Mouse (Mus musculus): Measurements from ENCODE around the gene Rdh16. TPM values are rescaled to one million over a fixed set of nuclear protein-coding genes. Genes with fewer than 3 reads are reported as not detected.

The Rdh16 gene
- polyA plus RNA-seq, 1 experiment: 0.04 TPM

- TF ChIP-seq CTCF (IDR thresholded peaks at IDR 0.05; ENCODE audit: insufficient read depth, low read length) (no peak), POLR2A (IDR thresholded peaks at IDR 0.05; ENCODE audit: borderline replicate concordance, extremely low read depth, low read depth, low read length) (no peak)
- no peak for DNase-seq
These were observed 64.0 kb downstream of the Rdh16 start for GRCm38 (mm10) chr10:127864931-127865330.

GRCm38 (mm10) chr10:127866232-127866631 lies 65.3 kb downstream of the Rdh16 start, which contains the start of gene Rdh16f2:
Rdh16f2 (plus strand) TSS chr10:127866474.
- DNase-seq: no peak
- Histone ChIP-seq H3K4me3 (replicated peaks; ENCODE audit: extremely low read depth, low read depth, low read length) (no peak within 1 kb of the TSS), H3K4me1 (ENCODE audit: control insufficient read depth, insufficient read depth, low read length) (no peaks in the 10 kb centered on the region)
- no peak for TF ChIP-seq CTCF (IDR thresholded peaks at IDR 0.05; ENCODE audit: insufficient read depth, low read length)
- no peak for TF ChIP-seq POLR2A (IDR thresholded peaks at IDR 0.05; ENCODE audit: borderline replicate concordance, extremely low read depth, low read depth, low read length)
- whole genome bisulfite sequencing: 89% methylated on average over 3 of the region's 3 CpGs

More at GRCm38 (mm10) chr10:127864931-127865330, 64.0 kb downstream of the Rdh16 start:
- no peaks in the 10 kb centered on the region for H3K4me1 ChIP-seq (ENCODE audit: control insufficient read depth, insufficient read depth, low read length)
- no peak overlapping the region for H3K4me3 ChIP-seq (replicated peaks; ENCODE audit: extremely low read depth, low read depth, low read length)

- TF ChIP-seq CTCF (IDR thresholded peaks at IDR 0.05; ENCODE audit: insufficient read depth, low read length) (no peak), POLR2A (IDR thresholded peaks at IDR 0.05; ENCODE audit: borderline replicate concordance, extremely low read depth, low read depth, low read length) (no peak)
- H3K4me3 ChIP-seq (replicated peaks; ENCODE audit: extremely low read depth, low read depth, low read length): no peak overlapping the region
- DNase-seq: no peak
- WGBS: 74% methylated on average over 4 of the region's 4 CpGs
- peaks cover under 1% of the 10 kb centered on the region; the same call in 1 of the 2 replicates for H3K4me1 ChIP-seq (ENCODE audit: control insufficient read depth, insufficient read depth, low read length)
These were observed 71.5 kb downstream of the Rdh16 start for GRCm38 (mm10) chr10:127872484-127872883.

GRCm38 (mm10) chr10:127877681-127878080 lies 76.7 kb downstream of the Rdh16 start:
- Histone ChIP-seq H3K4me3 (replicated peaks; ENCODE audit: extremely low read depth, low read depth, low read length) (no peak overlapping the region), H3K4me1 (ENCODE audit: control insufficient read depth, insufficient read depth, low read length) (peaks cover 7% of the 10 kb centered on the region; the same call in 1 of the 2 replicates)
- peak; percentile 10 for DNase-seq
- no peak for TF ChIP-seq CTCF (IDR thresholded peaks at IDR 0.05; ENCODE audit: insufficient read depth, low read length)
- TF ChIP-seq POLR2A (IDR thresholded peaks at IDR 0.05; ENCODE audit: borderline replicate concordance, extremely low read depth, low read depth, low read length): no peak
- 39% methylated on average over 2 of the region's 2 CpGs for WGBS

GRCm38 (mm10) chr10:127878262-127879057 lies 77.5 kb downstream of the Rdh16 start:
- TF ChIP-seq CTCF (IDR thresholded peaks at IDR 0.05; ENCODE audit: insufficient read depth, low read length): no peak
- Histone ChIP-seq H3K4me3 (replicated peaks; ENCODE audit: extremely low read depth, low read depth, low read length) (no peak overlapping the region), H3K4me1 (ENCODE audit: control insufficient read depth, insufficient read depth, low read length) (peaks cover 7% of the 10 kb centered on the region; the same call in 1 of the 2 replicates)
- DNase-seq: no peak
- 43% methylated on average over 3 of the region's 3 CpGs for WGBS

- 81% methylated on average over 3 of the region's 3 CpGs for WGBS
- TF ChIP-seq CTCF (IDR thresholded peaks at IDR 0.05; ENCODE audit: insufficient read depth, low read length) (no peak), POLR2A (IDR thresholded peaks at IDR 0.05; ENCODE audit: borderline replicate concordance, extremely low read depth, low read depth, low read length) (no peak)
- Histone ChIP-seq H3K4me3 (replicated peaks; ENCODE audit: extremely low read depth, low read depth, low read length) (no peak overlapping the region), H3K4me1 (ENCODE audit: control insufficient read depth, insufficient read depth, low read length) (peaks cover 7% of the 10 kb centered on the region; the same call in 1 of the 2 replicates)
- no peak for DNase-seq
These were observed 78.3 kb downstream of the Rdh16 start for GRCm38 (mm10) chr10:127879155-127879688.

- 81% methylated on average over 4 of the region's 4 CpGs for WGBS
- H3K4me3 ChIP-seq (replicated peaks; ENCODE audit: extremely low read depth, low read depth, low read length): no peak overlapping the region
- H3K4me1 ChIP-seq (ENCODE audit: control insufficient read depth, insufficient read depth, low read length): peaks cover 7% of the 10 kb centered on the region; the same call in 1 of the 2 replicates
- no peak for TF ChIP-seq POLR2A (IDR thresholded peaks at IDR 0.05; ENCODE audit: borderline replicate concordance, extremely low read depth, low read depth, low read length)
- TF ChIP-seq CTCF (IDR thresholded peaks at IDR 0.05; ENCODE audit: insufficient read depth, low read length): no peak
- no peak for DNase-seq
These were observed 80.1 kb downstream of the Rdh16 start for GRCm38 (mm10) chr10:127881041-127881440.

- 57% methylated on average over 1 of the region's 1 CpGs for WGBS
- TF ChIP-seq CTCF (IDR thresholded peaks at IDR 0.05; ENCODE audit: insufficient read depth, low read length) (no peak), POLR2A (IDR thresholded peaks at IDR 0.05; ENCODE audit: borderline replicate concordance, extremely low read depth, low read depth, low read length) (no peak)
- no peaks in the 10 kb centered on the region for H3K4me1 ChIP-seq (ENCODE audit: control insufficient read depth, insufficient read depth, low read length)
- DNase-seq: no peak
- H3K4me3 ChIP-seq (replicated peaks; ENCODE audit: extremely low read depth, low read depth, low read length): no peak overlapping the region
These were observed 85.6 kb downstream of the Rdh16 start for GRCm38 (mm10) chr10:127886551-127886950.

- 80% methylated on average over 4 of the region's 4 CpGs for WGBS
- no peak for DNase-seq
These were observed 86.0 kb downstream of the Rdh16 start for GRCm38 (mm10) chr10:127886971-127887370.

GRCm38 (mm10) chr10:127888605-127889004 lies 87.7 kb downstream of the Rdh16 start, which contains the start of gene Rdh7:
Rdh7 (minus strand) TSS chr10:127888817.
- Histone ChIP-seq H3K4me1 (ENCODE audit: control insufficient read depth, insufficient read depth, low read length) (peaks cover 1% of the 10 kb centered on the region; the same call in 1 of the 2 replicates), H3K4me3 (replicated peaks; ENCODE audit: extremely low read depth, low read depth, low read length) (no peak within 1 kb of the TSS)
- DNase-seq: no peak
- TF ChIP-seq POLR2A (IDR thresholded peaks at IDR 0.05; ENCODE audit: borderline replicate concordance, extremely low read depth, low read depth, low read length) (no peak), CTCF (IDR thresholded peaks at IDR 0.05; ENCODE audit: insufficient read depth, low read length) (no peak)

More at GRCm38 (mm10) chr10:127886971-127887370, 86.0 kb downstream of the Rdh16 start:
- H3K4me1 ChIP-seq (ENCODE audit: control insufficient read depth, insufficient read depth, low read length): no peaks in the 10 kb centered on the region
- TF ChIP-seq POLR2A (IDR thresholded peaks at IDR 0.05; ENCODE audit: borderline replicate concordance, extremely low read depth, low read depth, low read length): no peak
- no peak for TF ChIP-seq CTCF (IDR thresholded peaks at IDR 0.05; ENCODE audit: insufficient read depth, low read length)
- H3K4me3 ChIP-seq (replicated peaks; ENCODE audit: extremely low read depth, low read depth, low read length): no peak overlapping the region

Measured in lung, adult 2 months (tissue).